Mouse (Mus musculus): ENCODE data around the gene Sp8. TPM values are rescaled to one million over a fixed set of nuclear protein-coding genes. Genes with fewer than 3 reads are reported as not detected.

The Sp8 gene
- polyA plus RNA-seq, 1 experiment from 2014 or later, result 4.4 TPM

- Histone ChIP-seq H3K4me1 (replicated peaks) (peaks cover 15% of the 10 kb centered on the region), H3K27me3 (peaks cover 82% of the 10 kb centered on the region), H3K4me2 (no peak overlapping the region), H3K4me3 (replicated peaks) (no peak overlapping the region), H3K36me3 (no peaks in the 10 kb centered on the region), H3K9ac (replicated peaks) (no peak overlapping the region), H3K9me3 (no peaks in the 10 kb centered on the region), H3K27ac (no peak overlapping the region)
- no peak for ATAC-seq (ENCODE audit: insufficient number of reproducible peaks, insufficient read depth, low FRiP score, low TSS enrichment, low read depth)
- WGBS, result 12% methylated on average over 5 of the region's 5 CpGs
Observed at GRCm38 (mm10) chr12:118841381-118841922, 4.7 kb upstream of the Sp8 start.

- Histone ChIP-seq H3K4me3 (replicated peaks) (no peak overlapping the region), H3K4me2 (no peak overlapping the region), H3K9ac (replicated peaks) (no peak overlapping the region), H3K9me3 (no peaks in the 10 kb centered on the region), H3K27me3 (peaks cover 82% of the 10 kb centered on the region), H3K27ac (no peak overlapping the region), H3K4me1 (replicated peaks) (peaks cover 20% of the 10 kb centered on the region), H3K36me3 (no peaks in the 10 kb centered on the region)
- no peak for ATAC-seq (ENCODE audit: insufficient number of reproducible peaks, insufficient read depth, low FRiP score, low TSS enrichment, low read depth)
- 11% methylated on average over 6 of the region's 6 CpGs for WGBS
Observed at GRCm38 (mm10) chr12:118841971-118842550, 4.1 kb upstream of the Sp8 start.

GRCm38 (mm10) chr12:118842671-118843411 is 3.3 kb upstream of the Sp8 start:
- peak overlapping the region; percentile 56 for H3K4me2 ChIP-seq
- no peak for ATAC-seq (ENCODE audit: insufficient number of reproducible peaks, insufficient read depth, low FRiP score, low TSS enrichment, low read depth)
- peaks cover 18% of the 10 kb centered on the region for H3K4me1 ChIP-seq (replicated peaks)
- H3K4me3 ChIP-seq (replicated peaks), result peak overlapping the region; percentile 34
- H3K36me3 ChIP-seq, result no peaks in the 10 kb centered on the region
- WGBS, result under 1% methylated on average over 33 of the region's 33 CpGs
- H3K27ac ChIP-seq, result no peak overlapping the region
- H3K9me3 ChIP-seq, result no peaks in the 10 kb centered on the region
- 0 out of 2 replicates have a peak overlapping the region, but pooled peaks have one; percentile 24 for H3K9ac ChIP-seq (replicated peaks)
- peaks cover 83% of the 10 kb centered on the region for H3K27me3 ChIP-seq

- Histone ChIP-seq H3K4me1 (replicated peaks) (peaks cover 30% of the 10 kb centered on the region), H3K27ac (no peak overlapping the region)
- no peak for ATAC-seq (ENCODE audit: insufficient number of reproducible peaks, insufficient read depth, low FRiP score, low TSS enrichment, low read depth)
Observed at GRCm38 (mm10) chr12:118844111-118844510, 2.0 kb upstream of the Sp8 start.

GRCm38 (mm10) chr12:118844841-118845240 is 1.3 kb upstream of the Sp8 start:
- Histone ChIP-seq H3K4me3 (replicated peaks) (no peak overlapping the region), H3K36me3 (no peaks in the 10 kb centered on the region), H3K9me3 (no peaks in the 10 kb centered on the region), H3K27me3 (peaks cover 86% of the 10 kb centered on the region), H3K4me2 (no peak overlapping the region), H3K9ac (replicated peaks) (no peak overlapping the region), H3K27ac (no peak overlapping the region), H3K4me1 (replicated peaks) (peaks cover 35% of the 10 kb centered on the region)
- 13% methylated on average over 3 of the region's 3 CpGs for WGBS
- ATAC-seq (ENCODE audit: insufficient number of reproducible peaks, insufficient read depth, low FRiP score, low TSS enrichment, low read depth), result no peak

More at GRCm38 (mm10) chr12:118844111-118844510, 2.0 kb upstream of the Sp8 start:
- Histone ChIP-seq H3K9me3 (no peaks in the 10 kb centered on the region), H3K27me3 (peaks cover 85% of the 10 kb centered on the region), H3K4me2 (no peak overlapping the region), H3K36me3 (no peaks in the 10 kb centered on the region), H3K9ac (replicated peaks) (no peak overlapping the region), H3K4me3 (replicated peaks) (no peak overlapping the region)

GRCm38 (mm10) chr12:118845351-118845750 is 778 bp upstream of the Sp8 start:
- ATAC-seq (ENCODE audit: insufficient number of reproducible peaks, insufficient read depth, low FRiP score, low TSS enrichment, low read depth), result no peak
- H3K9me3 ChIP-seq, result no peaks in the 10 kb centered on the region
- no peak overlapping the region for H3K27ac ChIP-seq
- no peak overlapping the region for H3K4me3 ChIP-seq (replicated peaks)
- peaks cover 86% of the 10 kb centered on the region for H3K27me3 ChIP-seq
- no peaks in the 10 kb centered on the region for H3K36me3 ChIP-seq
- WGBS, result 2% methylated on average over 3 of the region's 3 CpGs
- H3K4me1 ChIP-seq (replicated peaks), result peaks cover 35% of the 10 kb centered on the region
- H3K9ac ChIP-seq (replicated peaks), result no peak overlapping the region
- no peak overlapping the region for H3K4me2 ChIP-seq

GRCm38 (mm10) chr12:118846649-118847321 is 656 bp downstream of the Sp8 start:
- Histone ChIP-seq H3K36me3 (no peaks in the 10 kb centered on the region), H3K4me2 (peak overlapping the region; percentile 78), H3K4me1 (replicated peaks) (peaks cover 35% of the 10 kb centered on the region), H3K4me3 (replicated peaks) (peak overlapping the region; percentile 50), H3K27me3 (peaks cover 76% of the 10 kb centered on the region), H3K9me3 (no peaks in the 10 kb centered on the region), H3K9ac (replicated peaks) (0 out of 2 replicates have a peak overlapping the region, but pooled peaks have one; percentile 31), H3K27ac (no peak overlapping the region)
- WGBS, result under 1% methylated on average over 59 of the region's 59 CpGs
- ATAC-seq (ENCODE audit: insufficient number of reproducible peaks, insufficient read depth, low FRiP score, low TSS enrichment, low read depth), result peak; percentile 34; the same call in 1 of the 2 replicates

GRCm38 (mm10) chr12:118847381-118847780 is 1.3 kb downstream of the Sp8 start:
- peaks cover 80% of the 10 kb centered on the region for H3K27me3 ChIP-seq
- WGBS, result under 1% methylated on average over 17 of the region's 17 CpGs
- H3K36me3 ChIP-seq, result no peaks in the 10 kb centered on the region
- no peaks in the 10 kb centered on the region for H3K9me3 ChIP-seq
- no peak overlapping the region for H3K27ac ChIP-seq
- peak overlapping the region; percentile 50 for H3K4me3 ChIP-seq (replicated peaks)
- H3K9ac ChIP-seq (replicated peaks), result no peak overlapping the region
- H3K4me1 ChIP-seq (replicated peaks), result peaks cover 35% of the 10 kb centered on the region
- no peak for ATAC-seq (ENCODE audit: insufficient number of reproducible peaks, insufficient read depth, low FRiP score, low TSS enrichment, low read depth)
- peak overlapping the region; percentile 78 for H3K4me2 ChIP-seq

- ATAC-seq (ENCODE audit: insufficient number of reproducible peaks, insufficient read depth, low FRiP score, low TSS enrichment, low read depth), result 0 out of 2 replicates have a peak, but pooled peaks have one; percentile 17
- WGBS, result under 1% methylated on average over 23 of the region's 23 CpGs
Observed at GRCm38 (mm10) chr12:118847861-118848495, 1.8 kb downstream of the Sp8 start.

GRCm38 (mm10) chr12:118848496-118849202 is 2.5 kb downstream of the Sp8 start:
- Histone ChIP-seq H3K27ac (0 out of 2 replicates have a peak overlapping the region, but pooled peaks have one; percentile 12), H3K27me3 (peaks cover 78% of the 10 kb centered on the region), H3K9ac (replicated peaks) (peak overlapping the region; percentile 47), H3K4me2 (peak overlapping the region; percentile 78), H3K4me3 (replicated peaks) (peak overlapping the region; percentile 50), H3K9me3 (no peaks in the 10 kb centered on the region), H3K36me3 (no peaks in the 10 kb centered on the region), H3K4me1 (replicated peaks) (peaks cover 27% of the 10 kb centered on the region)
- 0 out of 2 replicates have a peak, but pooled peaks have one; percentile 15 for ATAC-seq (ENCODE audit: insufficient number of reproducible peaks, insufficient read depth, low FRiP score, low TSS enrichment, low read depth)
- under 1% methylated on average over 80 of the region's 80 CpGs for WGBS

More at GRCm38 (mm10) chr12:118847861-118848495, 1.8 kb downstream of the Sp8 start:
- no peaks in the 10 kb centered on the region for H3K9me3 ChIP-seq
- H3K4me3 ChIP-seq (replicated peaks), result peak overlapping the region; percentile 50
- H3K27me3 ChIP-seq, result peaks cover 77% of the 10 kb centered on the region
- H3K4me2 ChIP-seq, result peak overlapping the region; percentile 78
- no peak overlapping the region for H3K27ac ChIP-seq
- peak overlapping the region; percentile 47; the same call in 1 of the 2 replicates for H3K9ac ChIP-seq (replicated peaks)
- no peaks in the 10 kb centered on the region for H3K36me3 ChIP-seq
- peaks cover 30% of the 10 kb centered on the region for H3K4me1 ChIP-seq (replicated peaks)
